Mouse (Mus musculus) heart, postnatal 36 days (tissue): ENCODE measurements around the gene Meiob. TPM values are rescaled to one million over a fixed set of nuclear protein-coding genes. Genes with fewer than 3 reads are reported as not detected.

Source experiments
- DNase-seq, 2 experiments: peaks; one replicate each; pipeline ENCODE4 v3.0.0; 2021 to 2022
- intact Hi-C: fragments of 180-260 bp; cut with DNase I; formaldehyde crosslinking; loops from one replicate; pipeline ENCODE4 v1.15.1; 2025
- total RNA-seq, 2 experiments: library from RNA; stranded (reverse); gene quantifications; 2 replicates each; pipeline ENCODE4 v1.2.3; 2021

Meiob gene
- total RNA-seq, 2 experiments from 2014 or later: not detected

DNA sequence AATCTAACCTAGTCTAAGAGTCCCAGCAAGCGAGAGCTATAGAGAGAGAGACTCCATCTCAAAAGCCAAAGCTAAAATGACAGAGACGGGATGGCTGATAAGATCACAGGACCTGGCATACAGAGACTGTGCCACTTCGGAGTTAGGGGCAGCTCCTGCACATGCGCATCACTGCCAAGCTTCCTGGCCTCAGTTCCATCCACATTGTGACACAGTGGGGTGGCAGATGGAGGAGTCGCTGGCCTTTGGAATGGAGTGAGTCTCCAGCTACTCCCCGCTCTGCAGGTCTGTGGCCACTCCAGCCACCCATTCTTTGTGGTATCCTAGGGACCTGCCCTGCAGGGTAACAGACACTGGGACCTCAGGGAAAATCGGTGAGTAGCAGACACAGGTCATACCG, 61.7 kb downstream of the Meiob start, which contains the start of gene Igfals:
TSS of gene Igfals (plus strand) at position 222 of the 400 bp plus-strand sequence.
- intact Hi-C loops: no loop called here
- DNase-seq: no peak

DNA sequence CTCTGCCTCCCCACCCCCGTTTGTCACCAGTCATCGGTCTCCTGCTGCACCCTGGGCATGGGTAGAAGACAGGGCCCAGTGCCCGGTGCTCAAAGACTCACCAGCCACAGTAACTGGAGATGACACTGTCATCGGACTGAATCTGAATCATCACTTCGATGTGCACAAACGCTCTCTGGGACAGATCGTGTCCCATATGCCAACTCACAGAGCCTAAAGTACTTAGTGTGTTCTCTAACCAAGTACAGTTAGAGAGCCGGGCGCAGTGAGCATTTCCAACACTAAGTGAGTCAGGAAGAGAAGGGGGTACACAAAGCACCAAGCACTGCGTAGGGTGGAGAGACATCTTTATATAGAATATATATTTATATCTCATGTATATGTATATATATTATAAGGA, 63.8 kb downstream of the Meiob start:
- DNase-seq: no peak
- intact Hi-C loops: no loop called here

- intact Hi-C loops: no loop called here
- DNase-seq: no peak
Observed at GRCm38 (mm10) chr17:24873695-24874404, 69.8 kb downstream of the Meiob start.

DNA sequence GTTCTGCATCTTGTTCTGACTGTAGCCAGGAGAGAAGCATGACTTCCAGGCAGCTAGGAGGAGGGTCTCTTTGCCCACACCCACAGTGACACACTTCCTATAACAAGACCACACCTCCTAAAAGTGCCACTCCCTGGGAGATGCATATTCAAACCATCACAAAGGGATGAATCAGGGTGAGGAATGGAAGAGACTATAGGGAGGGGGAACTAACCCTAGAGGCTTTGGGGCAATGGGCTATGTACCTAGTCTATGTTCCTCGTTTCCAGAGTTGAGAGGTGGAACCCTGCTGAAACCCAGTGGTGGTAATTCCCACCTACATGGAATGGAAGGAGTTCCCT, 70.3 kb downstream of the Meiob start:
- intact Hi-C loops: no loop called here
- no peak for DNase-seq

GRCm38 (mm10) chr17:24874989-24875388, 70.9 kb downstream of the Meiob start:
- DNase-seq: no peak
- intact Hi-C loops: no loop called here

- intact Hi-C loops: no loop called here
- DNase-seq: no peak
Observed at GRCm38 (mm10) chr17:24877336-24878116, 73.4 kb downstream of the Meiob start.

DNA sequence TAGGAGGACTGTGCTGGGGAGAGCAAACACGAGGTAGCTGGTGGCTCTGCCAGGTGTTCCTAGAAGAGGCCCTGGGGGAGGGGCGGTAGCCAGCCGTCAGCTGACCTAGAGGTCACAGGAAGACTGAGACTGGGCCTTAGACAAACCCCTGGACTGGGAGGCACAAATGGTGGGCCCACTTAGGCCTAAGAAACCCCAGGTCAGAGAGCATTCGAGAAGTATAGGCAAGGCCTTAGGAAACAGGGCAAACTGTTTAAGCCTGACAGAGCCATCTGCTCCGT, 74.0 kb downstream of the Meiob start:
- intact Hi-C loops: no loop called here
- DNase-seq: peak; percentile 52 to 69

GRCm38 (mm10) chr17:24878531-24878930, 74.4 kb downstream of the Meiob start:
- DNase-seq: no peak
- intact Hi-C loops: no loop called here

DNA sequence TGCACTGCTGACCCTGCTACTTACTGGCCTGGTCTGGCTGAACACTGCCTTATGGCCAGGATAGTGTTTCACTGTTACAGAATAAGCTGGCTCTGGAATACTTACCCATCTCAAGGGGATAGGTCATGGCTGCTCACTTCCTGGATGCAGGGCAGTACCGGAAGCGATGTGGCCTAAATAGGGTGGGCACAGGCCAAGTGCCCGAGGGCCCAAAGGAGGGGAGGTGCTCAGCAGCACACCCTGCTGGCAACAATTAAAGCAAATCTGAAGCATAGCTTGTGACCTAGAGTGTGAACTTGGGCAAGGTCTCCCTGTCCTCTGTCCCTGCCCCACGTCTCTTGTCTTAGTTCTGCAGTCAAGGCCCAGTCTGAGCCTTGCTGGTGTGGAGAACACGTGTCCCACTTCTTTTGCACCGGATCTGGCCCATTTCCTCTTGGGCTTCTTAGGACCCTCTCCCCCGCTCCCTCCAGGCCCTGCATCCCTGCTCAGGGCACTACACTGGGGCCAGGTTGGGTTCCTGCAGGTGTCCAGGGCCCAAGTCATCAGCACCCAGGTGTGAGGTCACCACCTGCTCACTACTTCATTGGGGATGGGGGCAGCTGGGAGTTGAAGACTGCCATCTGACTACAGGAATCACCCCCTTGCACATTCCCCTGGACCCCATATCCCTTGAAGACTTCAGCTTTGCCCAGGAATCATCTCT, 77.8 kb downstream of the Meiob start:
- peak in 1 of 2 experiments; percentile 41 for DNase-seq

GRCm38 (mm10) chr17:24884391-24884790, 80.3 kb downstream of the Meiob start:
- no peak for DNase-seq
- intact Hi-C loops: loop anchor here (5.0 kb wide), 1 partner anchor 137 kb away; no protein-coding TSS in a partner anchor

More for the DNA sequence above, 77.8 kb downstream of the Meiob start:
- intact Hi-C loops: loop anchor here (5.0 kb wide), 1 partner anchor 135 kb away; no protein-coding TSS in a partner anchor

DNA sequence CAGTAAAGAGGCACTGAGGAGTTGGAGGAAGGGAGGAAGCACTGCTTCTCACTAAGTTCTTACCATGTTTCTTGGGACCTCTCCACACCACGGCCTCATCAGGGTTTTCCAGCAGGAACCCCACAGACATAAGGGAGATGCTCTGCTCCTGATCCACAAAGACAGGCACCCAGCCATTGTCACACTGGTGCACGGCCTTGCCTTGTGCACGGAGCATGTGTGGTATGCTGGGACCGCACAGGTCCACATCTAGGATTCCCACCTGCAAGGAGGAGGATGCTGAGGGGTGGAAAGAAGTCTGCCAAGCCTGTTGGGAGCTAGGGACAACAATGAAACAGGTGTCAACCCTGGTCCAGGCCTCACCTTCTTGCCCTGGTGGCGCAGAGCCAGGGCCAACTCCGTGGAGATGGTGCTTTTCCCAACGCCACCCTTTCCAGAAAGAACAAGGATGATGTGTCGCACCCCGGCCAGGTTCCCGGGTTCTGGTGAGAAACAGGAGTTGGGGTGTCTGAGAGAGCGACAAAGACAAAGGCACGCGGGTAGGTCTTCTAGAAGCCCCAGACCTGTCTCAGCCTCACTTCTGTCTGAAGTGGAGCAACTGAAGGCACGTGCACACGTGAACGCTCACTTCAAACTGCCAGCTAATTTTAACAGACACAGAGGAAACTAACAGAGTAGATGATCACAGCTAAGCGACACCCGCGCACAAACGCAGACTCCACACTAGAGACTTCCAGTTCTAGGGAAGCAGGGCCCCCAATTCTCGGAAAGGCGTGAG, 81.5 kb downstream of the Meiob start:
- DNase-seq: no peak
- intact Hi-C loops: loop anchor here (2.0 kb wide), 1 partner anchor 35 kb away; the partner anchor contains the start of gene Fahd1

DNA sequence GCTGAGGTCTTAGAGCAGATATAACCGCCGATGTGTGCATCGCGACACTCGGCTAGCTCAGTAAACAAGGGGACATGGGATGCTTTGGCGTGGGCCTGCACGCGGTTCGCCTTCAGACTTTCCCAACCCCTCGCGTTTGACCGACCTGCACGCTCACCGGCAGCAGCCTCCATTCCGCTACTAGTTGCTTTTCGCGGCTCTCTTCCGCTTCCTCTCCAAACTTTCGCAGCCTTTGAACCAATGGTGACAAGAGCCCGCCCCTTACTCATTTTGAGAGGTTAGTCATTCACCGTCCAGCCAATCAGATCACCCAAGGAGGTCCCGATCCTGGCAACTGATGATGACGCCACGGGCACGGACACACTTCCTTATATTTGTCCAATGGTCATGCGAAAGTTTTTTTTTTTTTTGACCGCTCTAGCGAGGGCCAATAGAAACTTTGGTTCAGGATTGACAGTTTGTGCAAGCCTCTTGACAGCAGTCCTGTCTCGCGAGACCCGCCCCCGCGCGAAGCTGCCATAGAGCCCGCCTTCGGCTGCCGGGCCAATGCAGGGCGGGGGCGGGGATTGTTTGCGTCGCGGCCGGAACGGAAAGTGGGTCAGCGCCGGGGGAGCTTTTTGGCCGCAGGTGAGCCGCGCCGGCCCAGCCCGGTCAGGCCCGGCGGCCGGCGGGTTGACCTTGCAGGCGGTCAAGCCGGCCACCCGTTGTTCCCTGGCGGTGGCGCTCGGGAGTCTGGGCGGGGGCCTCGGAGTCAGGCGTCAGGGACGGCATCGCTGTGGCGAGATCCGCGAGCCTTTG, 82.2 kb downstream of the Meiob start, which contains the start of the genes Nubp2 and Spsb3:
TSS of gene Nubp2 (minus strand) at position 216 of the 798 bp plus-strand sequence.
TSS of gene Spsb3 (plus strand) at position 510 of the 798 bp plus-strand sequence.
- DNase-seq: peak; percentile 93 to 96
- intact Hi-C loops: loop anchor here (2.0 kb wide), 1 partner anchor 36 kb away; the partner anchor contains the start of gene Fahd1

DNA sequence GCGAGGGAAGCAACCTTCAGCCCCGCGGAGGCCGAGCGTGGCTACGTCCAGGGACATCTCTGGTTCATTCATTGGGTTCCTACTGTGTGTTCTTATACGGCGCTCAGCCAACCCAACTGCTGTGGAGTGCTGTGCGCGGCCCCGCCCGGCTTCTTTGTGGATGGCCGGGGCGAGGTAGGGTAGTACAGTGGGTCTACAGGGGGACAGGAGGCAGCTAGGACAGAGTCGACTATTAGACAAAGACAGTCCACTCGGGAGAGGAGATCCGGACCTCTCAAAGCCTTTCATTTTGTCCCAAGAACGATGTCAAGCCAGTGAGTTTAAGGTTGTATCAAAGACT, 82.8 kb downstream of the Meiob start:
- intact Hi-C loops: loop anchor here (2.0 kb wide), 1 partner anchor 36 kb away; the partner anchor contains the start of gene Fahd1
- DNase-seq: no peak

- intact Hi-C loops: loop anchor here (2.0 kb wide), 1 partner anchor 37 kb away; the partner anchor contains the start of gene Fahd1
- DNase-seq: no peak
Observed at GRCm38 (mm10) chr17:24887291-24888080, 83.4 kb downstream of the Meiob start.

- no peak for DNase-seq
- intact Hi-C loops: no loop called here
Observed at GRCm38 (mm10) chr17:24888862-24889261, 84.8 kb downstream of the Meiob start.
